Mouse (Mus musculus): ENCODE data around the gene Nyap1.

GRCm38 (mm10) chr5:137785164-137786031 is 44.0 kb upstream of the Nyap1 start:
- TF ChIP-seq CTCF (IDR thresholded peaks at IDR 0.05; ENCODE audit: insufficient read depth, low read depth, low read length), result no peak
- no peak for TF ChIP-seq POLR2A (IDR thresholded peaks at IDR 0.05; ENCODE audit: insufficient read depth, low read depth, low read length)

Measured in olfactory bulb, adult 2 months (tissue).